Mouse (Mus musculus): Measurements from ENCODE around the gene Prss57. TPM values are rescaled to one million over a fixed set of nuclear protein-coding genes. Genes with fewer than 3 reads are reported as not detected.

Prss57 gene
- polyA plus RNA-seq, 1 experiment: not detected

- Histone ChIP-seq H3K4me3 (ENCODE audit: insufficient read depth, low read depth, low read length) (no peak overlapping the region), H3K27ac (replicated peaks; ENCODE audit: low read depth, low read length) (no peak overlapping the region), H3K4me1 (ENCODE audit: control insufficient read depth, insufficient read depth, insufficient read length, low read length) (no peaks in the 10 kb centered on the region)
Measured at GRCm38 (mm10) chr10:79740863-79741262, 49.9 kb downstream of the Prss57 start.

GRCm38 (mm10) chr10:79739234-79739633 lies 51.5 kb downstream of the Prss57 start:
- no peak overlapping the region for H3K4me3 ChIP-seq (ENCODE audit: insufficient read depth, low read depth, low read length)
- H3K4me1 ChIP-seq (ENCODE audit: control insufficient read depth, insufficient read depth, insufficient read length, low read length): no peaks in the 10 kb centered on the region
- H3K27ac ChIP-seq (replicated peaks; ENCODE audit: low read depth, low read length): no peak overlapping the region

- H3K4me3 ChIP-seq (ENCODE audit: insufficient read depth, low read depth, low read length): no peak overlapping the region
- no peaks in the 10 kb centered on the region for H3K4me1 ChIP-seq (ENCODE audit: control insufficient read depth, insufficient read depth, insufficient read length, low read length)
- no peak overlapping the region for H3K27ac ChIP-seq (replicated peaks; ENCODE audit: low read depth, low read length)
Measured at GRCm38 (mm10) chr10:79738259-79738658, 52.5 kb downstream of the Prss57 start.

- Histone ChIP-seq H3K27ac (replicated peaks; ENCODE audit: low read depth, low read length) (no peak overlapping the region), H3K4me1 (ENCODE audit: control insufficient read depth, insufficient read depth, insufficient read length, low read length) (no peaks in the 10 kb centered on the region), H3K4me3 (ENCODE audit: insufficient read depth, low read depth, low read length) (no peak overlapping the region)
Measured at GRCm38 (mm10) chr10:79736706-79737105, 54.1 kb downstream of the Prss57 start.

- Histone ChIP-seq H3K27ac (replicated peaks; ENCODE audit: low read depth, low read length) (no peak overlapping the region), H3K4me1 (ENCODE audit: control insufficient read depth, insufficient read depth, insufficient read length, low read length) (no peaks in the 10 kb centered on the region), H3K4me3 (ENCODE audit: insufficient read depth, low read depth, low read length) (no peak overlapping the region)
Measured at GRCm38 (mm10) chr10:79735361-79735760, 55.4 kb downstream of the Prss57 start.

GRCm38 (mm10) chr10:79733847-79734246 lies 56.9 kb downstream of the Prss57 start:
- Histone ChIP-seq H3K4me3 (ENCODE audit: insufficient read depth, low read depth, low read length) (no peak overlapping the region), H3K27ac (replicated peaks; ENCODE audit: low read depth, low read length) (no peak overlapping the region), H3K4me1 (ENCODE audit: control insufficient read depth, insufficient read depth, insufficient read length, low read length) (no peaks in the 10 kb centered on the region)

GRCm38 (mm10) chr10:79732500-79732899 lies 58.3 kb downstream of the Prss57 start:
- Histone ChIP-seq H3K4me1 (ENCODE audit: control insufficient read depth, insufficient read depth, insufficient read length, low read length) (no peaks in the 10 kb centered on the region), H3K4me3 (ENCODE audit: insufficient read depth, low read depth, low read length) (no peak overlapping the region)

More at GRCm38 (mm10) chr10:79732500-79732899, 58.3 kb downstream of the Prss57 start:
- H3K27ac ChIP-seq (replicated peaks; ENCODE audit: low read depth, low read length): no peak overlapping the region

Other genes with a start within 250 kb of the Prss57 start
- gene Mier2, start 235.8 kb downstream of the Prss57 start, polyA plus RNA-seq (2012; ENCODE audit: insufficient read depth, insufficient read length, missing spikeins): 6.1 and 8.5 TPM in 2 replicates
- not detected in 2 replicates for gene Theg, start 203.6 kb downstream of the Prss57 start, polyA plus RNA-seq (2012; ENCODE audit: insufficient read depth, insufficient read length, missing spikeins)
- gene C2cd4c, start 176.9 kb downstream of the Prss57 start, polyA plus RNA-seq (2012; ENCODE audit: insufficient read depth, insufficient read length, missing spikeins): 0.48 TPM in 1 of 2 replicates, not detected in the other
- 0.92 and 1.7 TPM in 2 replicates for gene Shc2, start 153.0 kb downstream of the Prss57 start, polyA plus RNA-seq (2012; ENCODE audit: insufficient read depth, insufficient read length, missing spikeins)
- gene Odf3l2, start 145.2 kb downstream of the Prss57 start, polyA plus RNA-seq (2012; ENCODE audit: insufficient read depth, insufficient read length, missing spikeins): 1.2 TPM in 1 of 2 replicates, not detected in the other
- not detected in 2 replicates for gene Madcam1, start 126.4 kb downstream of the Prss57 start, polyA plus RNA-seq (2012; ENCODE audit: insufficient read depth, insufficient read length, missing spikeins)
- gene Tpgs1, start 121.6 kb downstream of the Prss57 start, polyA plus RNA-seq (2012; ENCODE audit: insufficient read depth, insufficient read length, missing spikeins): 17.0 and 17.6 TPM in 2 replicates
- 181 and 274 TPM in 2 replicates for gene Cdc34, start 108.8 kb downstream of the Prss57 start, polyA plus RNA-seq (2012; ENCODE audit: insufficient read depth, insufficient read length, missing spikeins)
- gene Gzmm, start 101.9 kb downstream of the Prss57 start, polyA plus RNA-seq (2012; ENCODE audit: insufficient read depth, insufficient read length, missing spikeins): not detected in 2 replicates
- 495 and 669 TPM in 2 replicates for gene Bsg, start 86.5 kb downstream of the Prss57 start, polyA plus RNA-seq (2012; ENCODE audit: insufficient read depth, insufficient read length, missing spikeins)
- gene Hcn2, start 74.3 kb downstream of the Prss57 start, polyA plus RNA-seq (2012; ENCODE audit: insufficient read depth, insufficient read length, missing spikeins): 0.52 TPM in 1 of 2 replicates, not detected in the other
- 20.1 and 32.1 TPM in 2 replicates for gene Polrmt, start 44.4 kb downstream of the Prss57 start, polyA plus RNA-seq (2012; ENCODE audit: insufficient read depth, insufficient read length, missing spikeins)
- gene Fgf22, start 35.9 kb downstream of the Prss57 start, polyA plus RNA-seq (2012; ENCODE audit: insufficient read depth, insufficient read length, missing spikeins): not detected in 2 replicates
- 23.3 and 27.2 TPM in 2 replicates for gene Rnf126, start 24.0 kb downstream of the Prss57 start, polyA plus RNA-seq (2012; ENCODE audit: insufficient read depth, insufficient read length, missing spikeins)
- 0.96 and 1.3 TPM in 2 replicates for gene Fstl3, start 13.7 kb downstream of the Prss57 start, polyA plus RNA-seq (2012; ENCODE audit: insufficient read depth, insufficient read length, missing spikeins)
- 12.4 and 18.7 TPM in 2 replicates for gene Palm, start 2.6 kb upstream of the Prss57 start, polyA plus RNA-seq (2012; ENCODE audit: insufficient read depth, insufficient read length, missing spikeins)
- gene Misp, start 30.0 kb upstream of the Prss57 start, polyA plus RNA-seq (2012; ENCODE audit: insufficient read depth, insufficient read length, missing spikeins): not detected in 2 replicates
- gene Ptbp1, start 63.5 kb upstream of the Prss57 start, polyA plus RNA-seq (2012; ENCODE audit: insufficient read depth, insufficient read length, missing spikeins): 45.6 and 50.5 TPM in 2 replicates
- gene Prtn3, start 83.5 kb upstream of the Prss57 start, polyA plus RNA-seq (2012; ENCODE audit: insufficient read depth, insufficient read length, missing spikeins): 1.4 and 1.7 TPM in 2 replicates
- 1.3 TPM in 1 of 2 replicates, not detected in the other for gene Plppr3, start 83.7 kb upstream of the Prss57 start, polyA plus RNA-seq (2012; ENCODE audit: insufficient read depth, insufficient read length, missing spikeins)
- gene Elane, start 95.3 kb upstream of the Prss57 start, polyA plus RNA-seq (2012; ENCODE audit: insufficient read depth, insufficient read length, missing spikeins): not detected in 2 replicates
- 1,172 and 3,758 TPM in 2 replicates for gene Cfd, start 99.9 kb upstream of the Prss57 start, polyA plus RNA-seq (2012; ENCODE audit: insufficient read depth, insufficient read length, missing spikeins)
- 11.2 and 12.9 TPM in 2 replicates for gene Med16, start 118.0 kb upstream of the Prss57 start, polyA plus RNA-seq (2012; ENCODE audit: insufficient read depth, insufficient read length, missing spikeins)
- not detected in 2 replicates for gene Gm26602, start 119.9 kb upstream of the Prss57 start, polyA plus RNA-seq (2012; ENCODE audit: insufficient read depth, insufficient read length, missing spikeins)
- 0.38 and 0.63 TPM in 2 replicates for gene Kiss1r, start 126.0 kb upstream of the Prss57 start, polyA plus RNA-seq (2012; ENCODE audit: insufficient read depth, insufficient read length, missing spikeins)
- 55.0 and 60.7 TPM in 2 replicates for gene R3hdm4, start 130.2 kb upstream of the Prss57 start, polyA plus RNA-seq (2012; ENCODE audit: insufficient read depth, insufficient read length, missing spikeins)
- 1.3 and 2.9 TPM in 2 replicates for gene Arid3a, start 136.1 kb upstream of the Prss57 start, polyA plus RNA-seq (2012; ENCODE audit: insufficient read depth, insufficient read length, missing spikeins)
- gene Wdr18, start 169.2 kb upstream of the Prss57 start, polyA plus RNA-seq (2012; ENCODE audit: insufficient read depth, insufficient read length, missing spikeins): 25.6 and 44.7 TPM in 2 replicates
- gene Grin3b, start 179.8 kb upstream of the Prss57 start, polyA plus RNA-seq (2012; ENCODE audit: insufficient read depth, insufficient read length, missing spikeins): not detected in 2 replicates
- gene Tmem259, start 193.4 kb upstream of the Prss57 start, polyA plus RNA-seq (2012; ENCODE audit: insufficient read depth, insufficient read length, missing spikeins): 69.8 and 75.4 TPM in 2 replicates
- 6.4 and 10.3 TPM in 2 replicates for gene Cnn2, start 197.6 kb upstream of the Prss57 start, polyA plus RNA-seq (2012; ENCODE audit: insufficient read depth, insufficient read length, missing spikeins)
- gene Abca7, start 205.5 kb upstream of the Prss57 start, polyA plus RNA-seq (2012; ENCODE audit: insufficient read depth, insufficient read length, missing spikeins): 5.1 and 5.4 TPM in 2 replicates
- 1.8 and 2.6 TPM in 2 replicates for gene Arhgap45, start 225.7 kb upstream of the Prss57 start, polyA plus RNA-seq (2012; ENCODE audit: insufficient read depth, insufficient read length, missing spikeins)
- gene Polr2e, start 248.8 kb upstream of the Prss57 start, polyA plus RNA-seq (2012; ENCODE audit: insufficient read depth, insufficient read length, missing spikeins): 78.3 and 85.8 TPM in 2 replicates